Comparison of ENCODE assay signal across 9 mouse cellular contexts in genomic region chr9:58369644-58370043, GRCm38 (mm10). TPM values are rescaled to one million over a fixed set of nuclear protein-coding genes. Genes with fewer than 3 reads are reported as not detected.
A peak's percentile ranks its signal among the peaks of the same experiment; 100 is the strongest.
DNase-seq lines count a peak whose midpoint lies in the region; ATAC-seq lines count a peak whose summit lies in the region.
"Had no signal": no experiment of that assay in that cellular context is flagged by ENCODE, and none has a peak within 500 bp of the region (broad histone marks: within the 10 kb centered on the region; RNA-seq: fewer than 3 reads in every experiment).

No protein-coding gene starts in this region.

- DNase-seq in gastrocnemius, postnatal 10 days, result peak; percentile 48
- DNase-seq in gastrocnemius, postnatal 36 days, result no peak
- DNase-seq in right cerebral cortex, adult 18-20 months, result peak; percentile 20
- DNase-seq in right cerebral cortex, postnatal 25 days, result no peak
- DNase-seq in adrenal gland, postnatal 36 days, result peak; percentile 33 to 41
- peak; percentile 48 to 61 for DNase-seq in heart, postnatal 36 days
- peak; percentile 58 for DNase-seq in mesoderm, embryonic 11.5 days (ENCODE audit: low read depth, low spot score)

- ATAC-seq in granulocyte monocyte progenitor cell, adult 5-6 weeks (replicated peaks; ENCODE audit: poor library complexity, severe bottlenecking), result no peak

- intact Hi-C loops in gastrocnemius, postnatal 36 days (cut with DNase I), result loop anchor here (2.0 to 10.0 kb wide), 3 partner anchors 39 to 335 kb away; no protein-coding TSS in a partner anchor
- intact Hi-C loops in heart, postnatal 36 days (cut with DNase I), result loop anchor here (2.0 to 5.0 kb wide), 3 partner anchors 39 to 331 kb away; partner anchors contain the start of gene Insyn1

RNA-seq across cellular contexts. Expression of gene Tbc1d21, which starts 0.6 kb away (rescaled TPM):
- total RNA-seq in gastrocnemius, postnatal 10 days (2021), result not detected
- total RNA-seq in gastrocnemius, postnatal 36 days (2021), result not detected
- total RNA-seq in adrenal gland, postnatal 36 days (2021), result not detected
- not detected for total RNA-seq in heart, postnatal 36 days (2021)
- total RNA-seq in granulocyte monocyte progenitor cell, adult 5-6 weeks (2014; fragmentation: Nextera tagmentation), result not detected in 2 replicates
- not detected in 2 replicates for total RNA-seq in granulocyte monocyte progenitor cell, adult 5-6 weeks (2017)
- total RNA-seq: left cerebral cortex, postnatal 36 days had no signal

RNA-seq across cellular contexts. Expression of gene Loxl1, which starts 56.7 kb away (rescaled TPM):
- total RNA-seq in gastrocnemius, postnatal 10 days (2021), result 10 to 100 TPM; 50.1 to 70.0 TPM
- total RNA-seq in gastrocnemius, postnatal 36 days (2021), result 10 to 100 TPM; 13.9 to 14.3 TPM
- total RNA-seq in adrenal gland, postnatal 36 days (2021), result 10 to 100 TPM; 22.9 to 33.9 TPM
- total RNA-seq in heart, postnatal 36 days (2021), result 10 to 100 TPM; 29.6 TPM
- not detected in 2 replicates for total RNA-seq in granulocyte monocyte progenitor cell, adult 5-6 weeks (2014; fragmentation: Nextera tagmentation)
- total RNA-seq in granulocyte monocyte progenitor cell, adult 5-6 weeks (2017), result not detected in 2 replicates

Comparison
In these comparisons a context has a peak if more than half of its experiments do, and no peak if none do; other contexts are left out.
1. DNase-seq: peak in gastrocnemius, postnatal 10 days (single experiment), right cerebral cortex, adult 18-20 months (single experiment), adrenal gland, postnatal 36 days (2 of 2), heart, postnatal 36 days (2 of 2) and mesoderm, embryonic 11.5 days (single experiment); none in gastrocnemius, postnatal 36 days (0 of 2) and right cerebral cortex, postnatal 25 days (single experiment).
2. RNA of gene Loxl1, which starts 56.7 kb away (total RNA-seq): 50.1 to 70.0 TPM in gastrocnemius, postnatal 10 days, 22.9 to 33.9 TPM in adrenal gland, postnatal 36 days, 29.6 TPM in heart, postnatal 36 days and 13.9 to 14.3 TPM in gastrocnemius, postnatal 36 days; not detected in granulocyte monocyte progenitor cell, adult 5-6 weeks; every median in the first group is over 10 times any median in the second.